Mouse (Mus musculus) layer of hippocampus, adult 2 months (tissue): ENCODE results near the gene 1700017D01Rik. TPM values are rescaled to one million over a fixed set of nuclear protein-coding genes. Genes with fewer than 3 reads are reported as not detected.
"Not testable (repeated sequence)": the region's sequence is repeated elsewhere in the genome, so short reads cannot be mapped to it uniquely, and the experiment has no call there.

Experiments used
- DNase-seq, 2 experiments: peaks; one replicate each; pipeline ENCODE4 v3.0.0; 2022; ENCODE audit warnings: low spot score in 2 of 2
- H3K27ac ChIP-seq: fragments of 200-600 bp; 2 replicates; pipeline ENCODE4 v1.8.1; 2022
- H3K4me3 ChIP-seq: fragments of 200-600 bp; 2 replicates; pipeline ENCODE4 v1.8.1; 2022; ENCODE audit warnings: mild to moderate bottlenecking
- CTCF ChIP-seq: fragments of 200-600 bp; conservative IDR thresholded peaks from 2 replicates; pipeline ENCODE4 v1.8.1; 2022; ENCODE audit warnings: antibody characterized with exemption, mild to moderate bottlenecking, moderate library complexity
- long read RNA-seq, 2 experiments: library from polyadenylated mRNA; stranded (forward); transcript quantifications; one replicate each; pipeline ENCODE4 v2.0.0; 2021; ENCODE audit warnings: borderline mapping rate in 2 of 2
- total RNA-seq, 2 experiments: library from RNA; stranded (reverse); gene quantifications; 2 replicates each; pipeline ENCODE4 v1.2.3; 2021

The 1700017D01Rik gene
- total RNA-seq: not detected
- long read RNA-seq, experiment 1: 0 reads
- long read RNA-seq, experiment 2: 0 reads

- not testable (repeated sequence) for DNase-seq, H3K27ac ChIP-seq
Observed at GRCm38 (mm10) chr19:11130776-11131175, at the start of gene 1700017D01Rik. 1700017D01Rik (minus strand) TSS chr19:11130876.

GRCm38 (mm10) chr19:11177464-11177863 is 46.8 kb upstream of the 1700017D01Rik start:
- no peak overlapping the region for H3K4me3 ChIP-seq
- no peak for TF ChIP-seq CTCF

More at GRCm38 (mm10) chr19:11130776-11131175, at the start of gene 1700017D01Rik:
- not testable (repeated sequence) for H3K4me3 ChIP-seq

DNA sequence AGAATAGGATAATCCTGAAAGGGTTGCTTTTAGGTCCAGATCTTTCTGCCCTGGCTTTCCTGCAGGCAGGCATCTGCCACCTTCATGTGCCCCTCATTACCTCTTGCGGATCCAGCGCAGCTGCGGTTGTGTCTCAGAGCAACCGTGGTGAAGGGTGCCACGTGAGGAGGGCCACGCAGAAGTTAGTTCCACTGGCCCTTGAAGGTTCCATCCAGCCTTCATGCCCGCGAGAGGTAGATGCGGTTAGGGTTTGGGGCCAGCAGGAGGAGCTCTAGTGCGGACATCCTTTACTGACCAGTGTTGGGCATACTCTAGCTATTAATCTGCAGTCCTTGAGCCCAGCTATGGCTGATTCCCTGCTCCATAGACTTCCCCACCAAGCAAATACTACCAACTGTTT is 34.5 kb upstream of the 1700017D01Rik start, which contains the start of gene 1700025F22Rik:
Gene 1700025F22Rik (minus strand): TSS at position 149 of the 400 bp plus-strand sequence.
- no peak for DNase-seq
- TF ChIP-seq CTCF: no peak; the same call in 1 of the 2 replicates
- Histone ChIP-seq H3K27ac (no peak within 1 kb of the TSS), H3K4me3 (no peak within 1 kb of the TSS)

More at GRCm38 (mm10) chr19:11177464-11177863, 46.8 kb upstream of the 1700017D01Rik start:
- DNase-seq: no peak
- no peak overlapping the region for H3K27ac ChIP-seq

- not testable (repeated sequence) for H3K27ac ChIP-seq, H3K4me3 ChIP-seq, DNase-seq
Observed at GRCm38 (mm10) chr19:11157890-11158289, 27.2 kb upstream of the 1700017D01Rik start.

GRCm38 (mm10) chr19:11135336-11135735 is 4.7 kb upstream of the 1700017D01Rik start:
- Histone ChIP-seq H3K27ac (no peak overlapping the region), H3K4me3 (no peak overlapping the region)
- TF ChIP-seq CTCF: no peak
- no peak for DNase-seq

DNA sequence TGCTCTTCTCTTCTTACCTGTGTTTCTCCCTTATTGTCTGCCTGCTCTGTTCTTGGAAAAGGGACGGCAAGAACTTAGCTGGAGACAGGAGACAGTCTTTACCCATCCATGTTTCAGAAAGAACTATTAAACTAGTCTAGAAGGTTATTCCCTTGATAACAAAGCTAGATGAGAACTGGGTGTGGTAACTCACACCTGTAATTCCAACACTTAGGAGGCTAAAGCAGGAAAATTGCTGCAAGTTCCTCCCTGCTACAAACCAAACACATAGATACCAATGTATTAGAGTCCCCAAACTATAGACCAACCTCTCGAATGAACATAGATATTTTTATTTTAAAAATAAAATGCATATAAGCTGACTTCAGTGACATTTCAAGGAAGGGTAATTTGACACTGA is 4.2 kb upstream of the 1700017D01Rik start:
- no peak for TF ChIP-seq CTCF
- H3K4me3 ChIP-seq: no peak overlapping the region
- H3K27ac ChIP-seq: no peak overlapping the region
- DNase-seq: no peak

GRCm38 (mm10) chr19:11129702-11130101 is 974 bp downstream of the 1700017D01Rik start:
- TF ChIP-seq CTCF: no peak
- Histone ChIP-seq H3K27ac (no peak overlapping the region), H3K4me3 (no peak overlapping the region)
- DNase-seq: no peak

GRCm38 (mm10) chr19:11121016-11121420 is 9.7 kb downstream of the 1700017D01Rik start:
- peak overlapping the region; percentile 57; the same call in 1 of the 2 replicates for H3K27ac ChIP-seq
- not testable (repeated sequence) for DNase-seq
- peak overlapping the region; percentile 35; the same call in 1 of the 2 replicates for H3K4me3 ChIP-seq

- peak; percentile 32 to 34 for DNase-seq
- H3K27ac ChIP-seq: no peak overlapping the region; the same call in 1 of the 2 replicates
- TF ChIP-seq CTCF: no peak
- no peak overlapping the region for H3K4me3 ChIP-seq
Observed at GRCm38 (mm10) chr19:11119338-11119737, 11.3 kb downstream of the 1700017D01Rik start.

GRCm38 (mm10) chr19:11107746-11108145 is 22.9 kb downstream of the 1700017D01Rik start:
- TF ChIP-seq CTCF: no peak
- H3K4me3 ChIP-seq: no peak overlapping the region
- H3K27ac ChIP-seq: no peak overlapping the region
- DNase-seq: no peak

GRCm38 (mm10) chr19:11101880-11102279 is 28.8 kb downstream of the 1700017D01Rik start:
- no peak for DNase-seq
- TF ChIP-seq CTCF: no peak
- no peak overlapping the region for H3K4me3 ChIP-seq
- no peak overlapping the region for H3K27ac ChIP-seq

- TF ChIP-seq CTCF: no peak
- Histone ChIP-seq H3K4me3 (no peak overlapping the region), H3K27ac (no peak overlapping the region)
- DNase-seq: no peak
Observed at GRCm38 (mm10) chr19:11098401-11098800, 32.3 kb downstream of the 1700017D01Rik start.

DNA sequence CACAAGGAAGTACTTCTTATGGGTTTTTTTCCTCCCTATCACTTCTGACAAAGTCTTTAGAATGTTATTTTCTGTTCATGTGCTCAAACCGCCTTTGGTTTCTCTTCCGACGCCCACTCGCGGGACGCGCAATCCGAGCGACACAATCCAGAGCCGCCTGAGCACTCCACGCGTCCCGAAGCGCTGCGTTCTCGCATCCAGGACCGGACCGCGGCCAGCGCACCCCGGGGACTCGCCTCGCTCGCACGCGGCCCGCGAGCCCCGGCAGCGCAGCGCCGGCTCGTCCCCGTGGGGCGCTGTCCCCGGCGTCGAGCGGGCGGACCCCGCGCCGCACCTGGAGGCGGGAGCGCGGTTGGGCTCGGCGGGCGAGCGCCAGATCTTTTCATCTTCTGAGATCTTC is 38.5 kb downstream of the 1700017D01Rik start:
- DNase-seq, H3K4me3 ChIP-seq, H3K27ac ChIP-seq: not testable (repeated sequence)

DNA sequence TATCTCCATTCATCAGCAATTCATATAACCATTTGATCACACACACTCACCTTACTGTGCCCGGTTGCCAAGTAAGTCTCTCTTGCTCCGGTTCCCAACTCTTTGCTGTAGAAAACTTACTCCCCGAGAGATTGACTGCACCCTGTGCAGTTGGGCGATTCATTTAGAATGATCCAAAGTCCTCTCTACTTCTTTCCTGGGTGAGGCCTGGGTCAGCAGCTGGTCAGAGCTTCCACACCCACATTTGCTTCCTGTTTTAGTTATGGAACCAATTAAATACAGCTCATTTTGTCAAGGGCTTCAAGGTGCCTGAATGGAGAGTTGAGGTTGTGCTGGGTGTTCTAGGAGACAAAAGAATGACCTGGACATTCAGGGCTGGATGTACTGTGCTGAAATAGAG is 49.7 kb downstream of the 1700017D01Rik start, which contains the start of gene Ms4a8a:
Gene Ms4a8a (minus strand): TSS at position 169 of the 400 bp plus-strand sequence.
- TF ChIP-seq CTCF: no peak
- Histone ChIP-seq H3K4me3 (no peak within 1 kb of the TSS), H3K27ac (no peak within 1 kb of the TSS)
- DNase-seq: no peak
